Mouse (Mus musculus): ENCODE results near the gene Rnf40.

DNA sequence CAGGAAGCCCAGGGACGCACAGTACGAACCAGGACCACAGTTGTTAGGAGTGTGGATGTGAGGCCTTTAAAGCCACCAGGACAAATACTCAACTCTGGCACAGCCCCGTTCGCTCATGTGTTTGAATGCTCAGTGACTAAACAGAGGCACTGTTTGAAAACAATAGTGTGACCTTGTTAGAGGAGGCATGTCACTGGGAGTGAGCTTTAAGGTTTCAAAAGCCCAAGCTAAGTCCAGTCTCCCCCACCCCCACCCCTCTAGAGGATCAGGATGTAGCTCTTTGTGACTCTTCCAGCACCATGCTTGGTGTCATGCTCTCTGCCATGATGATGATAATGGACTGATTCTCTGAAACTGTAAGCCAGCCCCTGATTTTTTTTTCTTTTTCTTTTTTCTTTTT, 42.8 kb downstream of the Rnf40 start:
- TF ChIP-seq CTCF (IDR thresholded peaks at IDR 0.05; ENCODE audit: low read depth) (no peak), EP300 (IDR thresholded peaks at IDR 0.05; ENCODE audit: low read depth) (no peak)

Data from liver, postnatal 0 days (tissue).